Mouse (Mus musculus) liver, postnatal 0 days (tissue): Measurements from ENCODE around the gene Dtnb. TPM values are rescaled to one million over a fixed set of nuclear protein-coding genes. Genes with fewer than 3 reads are reported as not detected.

ENCODE experiments used
- ATAC-seq: fragments of 200-750 bp; cut with Nextera tagmentation; 2 replicates; pipeline ENCODE4 v1.8.0; 2017; ENCODE audit warnings: mild to moderate bottlenecking, moderate library complexity
- DNase-seq: peaks from one replicate; pipeline ENCODE4 v3.0.0-alpha.2; 2016
- H3K27ac ChIP-seq: fragments of 300-500 bp; sonication (generic); 2 replicates; pipeline ENCODE4 v1.5.1; 2014; ENCODE audit warnings: antibody characterized with exemption, moderate library complexity, mild to moderate bottlenecking, low read depth
- H3K27me3 ChIP-seq: fragments of 300-500 bp; sonication (generic); 2 replicates; pipeline ENCODE4 v1.6.1; 2014; ENCODE audit warnings: low read length, control low read depth, mixed read lengths; ENCODE audit not compliant: insufficient read depth
- H3K36me3 ChIP-seq: fragments of 300-500 bp; sonication (generic); replicated peaks from 2 replicates; pipeline ENCODE4 v1.6.1; 2014; ENCODE audit warnings: mild to moderate bottlenecking, control low read depth, low read length, moderate library complexity, mixed read lengths; ENCODE audit not compliant: insufficient read depth
- H3K4me1 ChIP-seq: fragments of 300-500 bp; sonication (generic); 2 replicates; pipeline ENCODE4 v1.6.1; 2014; ENCODE audit warnings: antibody characterized with exemption, mild to moderate bottlenecking, control low read depth; ENCODE audit not compliant: insufficient read depth
- H3K4me2 ChIP-seq: fragments of 300-500 bp; sonication (generic); 2 replicates; pipeline ENCODE4 v1.6.1; 2014; ENCODE audit warnings: low read depth, mild to moderate bottlenecking, low read length, moderate library complexity, mixed read lengths
- H3K4me3 ChIP-seq: fragments of 300-500 bp; sonication (generic); 2 replicates; pipeline ENCODE4 v1.5.1; 2014; ENCODE audit warnings: low read depth, low read length
- H3K9ac ChIP-seq: fragments of 300-500 bp; sonication (generic); replicated peaks from 2 replicates; pipeline ENCODE4 v1.6.1; 2014; ENCODE audit warnings: mild to moderate bottlenecking, moderate library complexity
- H3K9me3 ChIP-seq: fragments of 300-500 bp; sonication (generic); 2 replicates; pipeline ENCODE4 v1.6.1; 2016; ENCODE audit warnings: mild to moderate bottlenecking, control low read depth, low read length, mixed read lengths
- CTCF ChIP-seq: sonication (generic); IDR thresholded peaks from 2 replicates; pipeline ENCODE4 v1.5.1; 2016; ENCODE audit warnings: antibody characterized with exemption, low read depth
- EP300 ChIP-seq: IDR thresholded peaks from 2 replicates; pipeline ENCODE4 v1.6.1; 2016; ENCODE audit warnings: antibody characterized with exemption, low read depth, mild to moderate bottlenecking
- WGBS: fragments of 180-500 bp; shearing (Covaris S2); extraction: QIAGEN DNeasy Blood & Tissue Kit; methylation state at CpG from one replicate; pipeline ENCODE4 v1.1.7; 2014; ENCODE audit not compliant: insufficient replicate concordance; 5-methylcytosine and 5-hydroxymethylcytosine counted together
- polyA plus RNA-seq: library from polyadenylated mRNA; unstranded; fragments of >200 nt; fragmentation: Nextera tagmentation; extraction: Ambion mirVana; gene quantifications from 2 replicates; pipeline ENCODE4 v1.2.1, GENCODE M21; 2015

Gene Dtnb
- polyA plus RNA-seq, 1 experiment from 2014 or later: 15.7 TPM

DNA sequence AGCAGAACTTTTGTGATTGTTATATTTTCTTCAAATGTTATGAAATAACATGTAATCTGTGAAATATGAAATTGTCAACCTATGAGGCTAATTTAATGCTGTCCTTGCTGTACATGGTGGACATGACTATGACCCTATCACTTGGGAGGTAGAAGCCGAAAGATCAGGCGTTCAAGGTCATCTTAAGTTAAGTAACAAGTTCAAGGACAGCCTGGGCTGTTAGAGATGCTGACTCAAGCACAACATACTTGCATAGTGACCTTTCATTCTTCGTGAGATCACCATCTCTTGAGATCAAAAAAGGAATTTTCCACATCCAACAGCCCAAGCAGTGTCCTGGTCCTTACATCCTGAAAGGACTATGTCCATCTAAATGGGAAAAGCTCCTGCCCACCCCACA is 184.0 kb downstream of the Dtnb start:
- Histone ChIP-seq H3K4me2 (no peak overlapping the region), H3K4me3 (no peak overlapping the region), H3K9ac (no peak overlapping the region), H3K9me3 (no peaks in the 10 kb centered on the region), H3K36me3 (0 out of 2 replicates have a peak, but pooled peaks cover 5% of the 10 kb centered on the region), H3K4me1 (peaks cover 6% of the 10 kb centered on the region; the same call in 1 of the 2 replicates), H3K27me3 (no peaks in the 10 kb centered on the region), H3K27ac (no peak overlapping the region)
- no peak for ATAC-seq
- 81% methylated on average over 3 of the region's 3 CpGs for WGBS
- no peak for TF ChIP-seq CTCF
- no peak for TF ChIP-seq EP300
- DNase-seq: no peak

DNA sequence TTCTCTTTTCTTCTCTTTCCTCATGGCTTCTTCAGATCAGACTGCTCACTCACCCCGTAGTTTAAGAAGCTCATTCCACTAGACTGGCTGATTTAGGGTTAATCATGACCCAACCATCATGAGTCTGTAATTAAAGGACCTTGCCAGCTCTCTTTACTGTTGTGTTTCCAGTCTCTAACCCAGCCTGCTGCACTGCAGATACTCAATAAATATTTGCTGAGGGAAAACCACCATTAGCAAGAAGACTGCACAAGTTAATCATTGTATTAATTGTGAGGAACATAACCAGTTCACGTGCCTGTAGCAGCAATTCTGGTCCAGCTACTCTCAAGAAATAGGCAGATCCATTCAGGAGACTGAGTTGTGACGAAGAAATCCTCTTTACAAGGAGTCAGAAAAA is 185.9 kb downstream of the Dtnb start:
- no peaks in the 10 kb centered on the region for H3K27me3 ChIP-seq
- WGBS: 67% methylated on average over 3 of the region's 3 CpGs
- peaks cover 6% of the 10 kb centered on the region; the same call in 1 of the 2 replicates for H3K4me1 ChIP-seq
- no peak overlapping the region for H3K9ac ChIP-seq
- TF ChIP-seq EP300 (no peak), CTCF (no peak)
- 0 out of 2 replicates have a peak, but pooled peaks cover 3% of the 10 kb centered on the region for H3K36me3 ChIP-seq
- no peak for DNase-seq
- no peak overlapping the region for H3K4me2 ChIP-seq
- H3K27ac ChIP-seq: no peak overlapping the region
- H3K9me3 ChIP-seq: no peaks in the 10 kb centered on the region
- ATAC-seq: peak; percentile 15; the same call in 1 of the 2 replicates
- no peak overlapping the region for H3K4me3 ChIP-seq

DNA sequence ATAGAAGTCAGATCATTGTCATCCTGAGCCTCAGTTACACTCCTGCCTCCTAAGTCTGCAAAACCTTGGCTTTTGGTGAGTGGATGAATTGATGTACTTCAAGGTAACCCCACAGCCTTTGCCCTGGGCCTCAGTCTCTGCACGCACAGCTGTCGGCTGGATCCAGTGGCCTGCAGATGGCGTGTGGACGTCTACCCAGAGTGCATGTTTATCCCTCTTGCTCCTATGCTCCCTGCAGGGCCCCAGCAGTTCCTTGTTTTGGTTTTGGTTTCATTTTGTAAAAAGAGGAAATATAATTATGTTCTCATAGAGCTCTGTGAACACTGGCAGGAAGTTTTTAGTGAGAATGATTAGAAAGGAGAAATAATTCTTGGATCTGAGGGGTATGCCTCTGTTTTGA is 187.2 kb downstream of the Dtnb start:
- Histone ChIP-seq H3K4me1 (peaks cover 6% of the 10 kb centered on the region; the same call in 1 of the 2 replicates), H3K4me2 (no peak overlapping the region), H3K9ac (no peak overlapping the region), H3K27ac (peak overlapping the region; percentile 69), H3K9me3 (no peaks in the 10 kb centered on the region), H3K4me3 (no peak overlapping the region), H3K27me3 (no peaks in the 10 kb centered on the region), H3K36me3 (0 out of 2 replicates have a peak, but pooled peaks cover 3% of the 10 kb centered on the region)
- peak; percentile 69 for DNase-seq
- TF ChIP-seq EP300 (no peak), CTCF (peak; percentile 76)
- 5% methylated on average over 4 of the region's 4 CpGs for WGBS
- ATAC-seq: peak; percentile 86

DNA sequence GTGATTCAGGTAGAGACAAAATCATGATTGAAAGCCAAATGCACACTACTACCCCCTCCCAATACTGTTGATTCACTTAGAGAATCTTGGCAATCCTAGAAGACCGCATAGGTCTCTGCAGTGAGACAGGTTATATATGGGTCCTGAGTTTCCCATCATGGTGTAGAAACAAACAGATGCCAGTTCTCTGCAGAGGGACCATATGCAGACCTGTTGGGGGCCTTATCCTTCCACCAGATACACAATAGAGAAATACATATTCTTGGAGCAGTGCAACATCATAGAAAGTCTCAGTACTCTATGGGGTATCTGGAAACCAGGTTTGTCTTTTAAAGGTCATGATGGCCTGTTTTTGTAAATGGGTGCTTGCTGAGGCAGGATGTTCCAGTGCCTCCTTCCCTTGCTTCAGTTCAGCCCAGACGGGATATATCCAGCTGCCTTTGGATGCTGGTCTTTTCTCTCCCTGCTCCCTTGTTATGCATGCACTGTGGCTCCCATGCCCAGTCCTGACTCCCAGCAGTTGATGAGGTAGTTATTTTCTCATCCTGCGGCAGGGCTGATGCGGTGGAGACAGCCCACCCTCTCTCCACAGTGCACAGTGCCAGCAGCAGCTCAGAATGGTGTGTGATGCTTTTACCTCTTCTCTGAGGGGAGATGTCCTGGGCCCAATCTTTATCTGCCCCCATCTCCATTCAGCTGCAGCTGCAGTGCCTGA is 188.9 kb downstream of the Dtnb start:
- Histone ChIP-seq H3K27me3 (no peaks in the 10 kb centered on the region), H3K4me1 (peaks cover 6% of the 10 kb centered on the region; the same call in 1 of the 2 replicates), H3K9me3 (no peaks in the 10 kb centered on the region), H3K27ac (no peak overlapping the region), H3K9ac (no peak overlapping the region), H3K4me3 (no peak overlapping the region), H3K36me3 (0 out of 2 replicates have a peak, but pooled peaks cover 3% of the 10 kb centered on the region), H3K4me2 (no peak overlapping the region)
- DNase-seq (no peak), ATAC-seq (no peak)
- WGBS: 85% methylated on average over 4 of the region's 4 CpGs
- TF ChIP-seq CTCF: no peak
- TF ChIP-seq EP300: no peak

DNA sequence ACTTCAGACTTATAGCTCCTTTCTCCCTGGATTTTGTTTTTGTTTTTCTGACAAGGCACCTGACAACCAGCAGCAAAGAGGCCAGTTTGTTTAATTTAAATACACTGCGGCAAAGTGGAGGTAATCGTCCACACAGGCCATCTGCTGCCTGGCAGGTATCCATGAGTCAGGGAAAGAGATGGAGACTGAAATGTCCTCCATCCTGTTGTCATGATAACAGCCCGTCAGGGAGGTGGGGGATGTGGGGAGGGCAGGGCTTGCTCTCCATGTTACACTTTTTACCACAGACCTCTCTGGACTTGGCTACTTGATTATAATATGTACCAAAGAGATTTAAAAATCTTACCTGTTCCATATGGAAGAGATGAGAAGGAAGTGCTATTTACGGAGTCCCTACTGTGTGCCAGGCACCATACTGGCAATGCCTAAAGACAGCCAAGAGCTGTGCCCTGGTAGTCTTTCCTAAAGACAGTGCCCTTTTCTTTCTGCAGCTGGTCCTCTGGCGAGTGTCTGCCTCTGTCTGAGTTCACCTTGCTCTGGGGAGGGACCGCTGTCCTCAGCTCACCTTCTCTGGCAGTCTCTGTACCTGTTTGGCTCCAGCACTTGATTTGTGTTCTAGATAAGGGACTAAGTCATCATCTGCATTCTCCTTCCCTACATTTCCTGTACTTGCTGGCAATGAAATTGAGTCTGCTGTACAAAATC is 189.6 kb downstream of the Dtnb start:
- DNase-seq (no peak), ATAC-seq (no peak)
- H3K27me3 ChIP-seq: no peaks in the 10 kb centered on the region
- H3K27ac ChIP-seq: no peak overlapping the region
- H3K4me1 ChIP-seq: peaks cover 6% of the 10 kb centered on the region; the same call in 1 of the 2 replicates
- 71% methylated on average over 6 of the region's 6 CpGs for WGBS
- H3K36me3 ChIP-seq: 0 out of 2 replicates have a peak, but pooled peaks cover 3% of the 10 kb centered on the region
- H3K4me2 ChIP-seq: no peak overlapping the region
- no peak overlapping the region for H3K4me3 ChIP-seq
- no peaks in the 10 kb centered on the region for H3K9me3 ChIP-seq
- no peak for TF ChIP-seq CTCF
- no peak for TF ChIP-seq EP300
- no peak overlapping the region for H3K9ac ChIP-seq

DNA sequence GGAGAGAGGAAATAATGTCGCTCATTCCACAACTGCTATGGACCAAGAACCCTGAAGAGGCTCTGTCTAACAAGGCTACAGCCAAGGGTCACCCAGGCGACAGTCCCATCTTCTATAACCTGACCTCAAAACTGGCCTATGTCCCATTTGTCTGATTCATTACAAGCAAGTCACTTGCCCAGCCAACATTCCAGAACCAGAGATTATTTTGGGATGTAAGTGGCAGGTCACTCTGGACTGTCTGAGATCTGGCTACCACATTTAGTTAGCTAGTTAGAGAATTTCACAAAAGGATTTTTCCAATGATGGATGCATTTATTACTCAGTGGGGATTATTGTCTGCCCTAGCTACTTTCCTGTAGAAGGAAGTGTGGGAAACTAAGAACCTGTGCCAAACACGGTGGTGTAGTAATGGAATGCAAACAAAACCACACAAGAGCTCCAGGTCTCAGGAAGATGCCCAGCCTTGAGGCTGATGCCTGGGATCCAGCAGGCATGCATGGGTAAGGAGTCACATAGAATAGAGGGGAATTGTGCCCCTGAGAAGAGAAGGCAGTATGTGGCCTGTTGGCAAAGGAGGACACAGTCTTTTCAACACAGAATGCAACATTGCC is 192.1 kb downstream of the Dtnb start:
- no peaks in the 10 kb centered on the region for H3K9me3 ChIP-seq
- TF ChIP-seq CTCF: no peak
- no peak for TF ChIP-seq EP300
- no peak overlapping the region for H3K4me3 ChIP-seq
- DNase-seq (no peak), ATAC-seq (no peak)
- no peaks in the 10 kb centered on the region for H3K27me3 ChIP-seq
- H3K4me2 ChIP-seq: no peak overlapping the region
- H3K36me3 ChIP-seq: 0 out of 2 replicates have a peak, but pooled peaks cover 3% of the 10 kb centered on the region
- no peak overlapping the region for H3K9ac ChIP-seq
- peaks cover 1% of the 10 kb centered on the region; the same call in 1 of the 2 replicates for H3K4me1 ChIP-seq
- H3K27ac ChIP-seq: no peak overlapping the region
- WGBS: 80% methylated on average over 3 of the region's 3 CpGs
